Mouse (Mus musculus) CD4-positive helper T cell, adult 2 months (primary cell): ENCODE results near the gene Pbx1.

Source experiments
- DNase-seq: peaks from one replicate; pipeline ENCODE4 v3.0.0-alpha.2; 2012; ENCODE audit warnings: low read depth, missing footprints, low spot score

Pbx1 gene

GRCm38 (mm10) chr1:168088680-168089079 is 343.4 kb downstream of the Pbx1 start:
- DNase-seq = no peak

GRCm38 (mm10) chr1:168079394-168079767 is 352.7 kb downstream of the Pbx1 start:
- no peak for DNase-seq

DNA sequence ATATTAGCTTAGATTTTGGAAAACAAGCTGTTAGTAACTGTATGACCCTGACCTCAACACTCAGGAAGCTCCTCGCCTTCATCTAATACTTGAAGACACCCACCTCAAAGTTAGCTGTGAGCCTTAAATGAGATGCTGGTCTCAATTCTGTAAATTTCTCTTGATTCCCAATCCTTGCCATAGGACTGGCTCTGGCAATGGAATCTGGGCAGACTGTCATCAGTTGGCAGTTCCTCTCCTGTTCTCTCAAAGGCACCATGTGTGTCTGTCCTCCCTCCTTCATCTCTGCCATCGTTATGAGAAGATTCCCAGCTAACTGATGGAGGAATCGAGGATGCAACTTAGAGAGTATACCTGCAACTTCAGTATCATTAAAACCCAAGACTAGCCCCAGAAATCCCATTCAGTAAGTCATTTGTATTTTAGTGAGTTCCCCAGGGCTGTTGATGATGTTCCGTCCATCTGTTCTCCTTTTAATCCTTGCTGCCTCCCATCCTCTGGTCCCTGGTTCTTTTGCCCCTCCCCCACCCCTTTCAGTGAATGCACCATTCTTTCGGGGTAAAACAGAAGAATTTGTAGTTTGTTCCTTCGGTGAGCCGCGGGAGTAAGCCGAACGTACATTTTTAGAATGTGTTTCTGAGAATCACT is 353.2 kb downstream of the Pbx1 start:
- DNase-seq = no peak

- no peak for DNase-seq
Observed at GRCm38 (mm10) chr1:168071974-168072373, 360.1 kb downstream of the Pbx1 start.

DNA sequence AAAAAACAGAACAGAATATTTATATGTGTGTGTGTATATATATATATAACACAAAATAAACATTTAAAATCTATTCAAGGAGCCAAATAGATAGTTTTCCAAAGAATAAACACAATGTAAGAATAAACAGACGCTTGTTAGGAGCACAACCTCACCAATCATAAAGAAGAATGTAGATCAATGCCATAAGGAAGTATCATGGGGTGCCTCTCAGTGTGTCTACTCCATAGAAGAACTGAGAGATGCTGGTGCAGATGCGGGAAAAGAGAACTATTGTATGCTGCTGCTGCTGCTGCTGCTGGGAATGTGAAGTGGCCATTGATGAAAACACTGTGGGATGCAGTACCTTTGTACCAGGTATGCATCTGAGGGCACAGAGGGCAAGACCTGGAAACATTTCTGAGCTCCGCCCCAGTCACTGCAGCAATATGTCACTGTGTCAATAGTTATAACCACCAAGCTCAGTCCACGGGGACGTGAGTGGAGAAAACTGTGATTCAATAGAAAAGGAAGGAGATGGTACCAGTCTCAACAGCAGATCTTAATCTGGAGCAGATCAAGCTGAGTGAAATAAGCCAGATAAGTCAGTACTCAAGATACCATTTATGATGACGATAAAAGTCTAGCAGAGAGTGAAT is 361.7 kb downstream of the Pbx1 start:
- no peak for DNase-seq

DNA sequence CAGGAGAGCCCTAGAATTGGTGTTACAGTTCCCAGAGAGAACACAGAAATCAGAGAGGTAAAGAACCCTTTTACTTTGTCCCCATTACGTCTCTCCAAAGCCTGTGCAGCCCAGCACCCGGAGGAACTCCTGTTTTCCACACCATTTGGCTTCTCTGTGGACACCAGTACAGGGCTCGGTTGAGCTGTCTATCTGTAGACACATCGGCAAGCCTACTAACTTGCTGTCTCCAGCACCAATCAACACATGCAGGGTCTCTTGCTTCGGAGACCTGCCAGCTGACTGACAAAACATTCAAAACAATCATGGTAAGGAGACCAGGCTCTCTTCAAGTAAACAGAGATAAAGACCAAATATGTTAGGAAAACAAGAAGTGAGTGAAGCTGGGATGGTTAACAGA is 362.3 kb downstream of the Pbx1 start:
- no peak for DNase-seq
